Mouse (Mus musculus) embryonic stem cell, embryonic (primary cell): ENCODE results near the gene Rrp1.

Experiments used
- CTCF ChIA-PET, 4 experiments: fragments of 300-600 bp in 2 of 4; fragments of 350-600 bp in 2 of 4; sonication (Branson Sonifier 250); formaldehyde crosslinking; loops; one replicate each; lab custom pipeline; 2022; ENCODE audit warnings: inconsistent platforms in 2 of 4; lab: Charles Lee
- POLR2A ChIA-PET, 4 experiments: fragments of 300-600 bp in 2 of 4; fragments of 350-600 bp in 2 of 4; sonication (Branson Sonifier 250); formaldehyde crosslinking; loops; one replicate each; lab custom pipeline; 2022; ENCODE audit warnings: antibody characterized with exemption in 4 of 4, inconsistent platforms in 1 of 4; lab: Charles Lee

Rrp1 gene

DNA sequence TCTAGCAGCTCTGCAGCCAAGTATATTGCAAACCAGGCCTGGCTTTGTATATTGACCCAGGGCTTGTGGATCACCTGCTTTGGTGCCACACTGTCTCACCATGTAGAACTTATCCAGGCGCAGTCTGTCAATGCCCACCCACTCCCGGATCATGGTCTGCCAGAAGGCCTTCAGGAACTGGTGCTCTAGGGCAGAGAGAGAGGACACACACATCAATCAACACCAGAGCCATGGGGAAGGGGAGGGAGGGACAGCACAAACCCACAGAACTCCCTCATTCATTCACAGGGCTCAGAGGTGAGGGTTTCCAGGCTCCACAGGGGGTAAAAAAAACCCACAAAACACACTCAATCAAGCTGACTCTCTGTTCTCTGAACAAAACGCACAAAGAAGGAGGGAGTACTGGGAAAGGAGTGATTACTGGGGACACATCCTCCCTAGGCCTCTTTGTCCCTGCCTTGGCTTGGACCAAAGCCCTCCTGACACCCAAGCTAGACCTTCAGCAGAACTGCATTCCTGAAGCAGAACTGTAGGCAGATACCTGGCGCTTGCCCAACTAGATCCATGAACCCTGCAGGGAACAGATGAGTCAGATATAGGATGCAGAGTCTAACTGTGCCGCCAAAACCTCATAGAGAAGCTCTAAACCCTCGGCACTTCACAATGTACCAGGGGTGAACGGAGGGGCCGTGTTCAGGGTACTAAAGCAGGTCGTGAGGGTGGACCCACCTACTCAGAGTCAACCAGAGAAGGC is 3.6 kb downstream of the Rrp1 start:
- ChIA-PET POLR2A (interaction anchor here in 3 of 4 experiments (0.6 to 1.5 kb wide), 4 partner anchors 9 to 1857 kb away, joined by 3 read pairs; no protein-coding TSS in a partner anchor), CTCF (interaction anchor here in 3 of 4 experiments (0.5 to 1.3 kb wide), 6 partner anchors 13 to 32 kb away, joined by 3 to 5 read pairs (median 4); no protein-coding TSS in a partner anchor)

GRCm38 (mm10) chr10:78407132-78407531 is 5.7 kb downstream of the Rrp1 start:
- ChIA-PET CTCF (interaction anchor here in 3 of 4 experiments (0.5 to 1.2 kb wide), 3 partner anchors 11 to 119 kb away, joined by 3 to 4 read pairs (median 3); no protein-coding TSS in a partner anchor), POLR2A (interaction anchor here in 3 of 4 experiments (1.2 to 2.0 kb wide), 4 partner anchors 11 to 82 kb away, joined by 4 to 11 read pairs (median 6); partner anchors contain the start of gene Cstb (in 1 of the 3))

- CTCF ChIA-PET, result interaction anchor here in 1 of 4 experiments (0.5 to 1.3 kb wide), 3 partner anchors 10 to 52 kb away, joined by 3 read pairs; no protein-coding TSS in a partner anchor
- POLR2A ChIA-PET, result interaction anchor here in 3 of 4 experiments (1.2 to 2.0 kb wide), 3 partner anchors 10 to 81 kb away, joined by 4 to 11 read pairs (median 6); partner anchors contain the start of gene Cstb (in 1 of the 3)
Measured at GRCm38 (mm10) chr10:78406152-78406551, 6.7 kb downstream of the Rrp1 start.

DNA sequence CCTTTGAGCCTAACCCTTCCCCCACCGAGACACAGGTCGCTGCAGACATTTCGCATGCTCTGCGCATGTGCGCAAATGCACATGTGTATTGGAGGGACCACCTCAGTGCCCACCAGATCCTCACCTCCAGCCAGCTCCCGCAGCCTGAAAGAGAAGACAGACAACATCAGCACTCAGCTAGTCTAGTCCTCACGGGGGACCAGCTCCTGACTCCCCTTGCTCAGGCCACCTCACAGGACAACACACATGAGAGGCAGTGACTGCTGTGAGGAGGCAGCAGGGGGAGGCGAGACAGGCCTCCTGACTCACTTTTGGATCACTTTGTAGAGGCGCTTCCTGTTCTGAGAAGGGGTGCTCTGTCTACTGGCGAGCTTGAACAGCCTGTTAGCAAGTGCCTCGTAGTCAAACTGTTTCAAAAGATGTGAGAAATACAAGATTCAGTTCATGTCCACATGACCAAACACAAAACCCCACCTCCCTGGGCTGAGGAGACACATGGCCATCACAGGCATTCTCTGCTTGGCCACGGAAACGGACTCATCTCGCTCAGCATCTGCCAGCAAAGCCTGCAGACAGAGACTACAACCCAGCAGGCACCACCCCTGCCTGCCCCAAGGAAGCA is 10.4 kb downstream of the Rrp1 start:
- ChIA-PET CTCF (interaction anchor here in 3 of 4 experiments (0.6 to 1.1 kb wide), 4 partner anchors 10 to 482 kb away, joined by 3 to 5 read pairs (median 4); partner anchors contain the start of gene Rrp1 (in 1 of the 3)), POLR2A (interaction anchor here in 3 of 4 experiments (0.6 to 3.5 kb wide), 5 partner anchors 10 to 1343 kb away, joined by 3 to 14 read pairs (median 6); partner anchors contain the start of gene Rrp1 (in 2 of the 3))

DNA sequence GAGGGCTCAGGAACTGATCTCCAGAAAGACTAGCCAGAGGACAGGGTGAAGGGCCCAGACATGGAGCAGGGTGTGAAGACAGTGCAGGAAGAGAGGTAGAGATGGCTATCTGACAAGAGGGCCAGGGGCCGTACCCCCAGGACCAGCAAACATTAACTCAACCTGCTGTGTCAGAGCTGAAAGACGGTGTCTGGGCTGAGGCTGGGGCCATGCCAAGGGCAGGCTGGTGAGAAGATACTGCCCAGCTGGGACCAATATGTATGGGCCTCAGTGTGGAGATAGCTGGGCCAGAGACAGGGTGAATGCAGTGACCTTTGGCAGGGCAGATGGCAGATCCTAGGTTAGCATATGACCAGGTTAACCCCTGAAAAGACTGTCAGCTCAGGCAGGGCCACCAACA is 11.7 kb downstream of the Rrp1 start:
- ChIA-PET CTCF (interaction anchor here in 1 of 4 experiments (1.1 kb wide), 1 partner anchor 40 kb away, joined by 3 read pairs; no protein-coding TSS in a partner anchor), POLR2A (interaction anchor here in 1 of 4 experiments (3.5 kb wide), 1 partner anchor 11 kb away, joined by 14 read pairs; the partner anchor contains the start of gene Rrp1)

DNA sequence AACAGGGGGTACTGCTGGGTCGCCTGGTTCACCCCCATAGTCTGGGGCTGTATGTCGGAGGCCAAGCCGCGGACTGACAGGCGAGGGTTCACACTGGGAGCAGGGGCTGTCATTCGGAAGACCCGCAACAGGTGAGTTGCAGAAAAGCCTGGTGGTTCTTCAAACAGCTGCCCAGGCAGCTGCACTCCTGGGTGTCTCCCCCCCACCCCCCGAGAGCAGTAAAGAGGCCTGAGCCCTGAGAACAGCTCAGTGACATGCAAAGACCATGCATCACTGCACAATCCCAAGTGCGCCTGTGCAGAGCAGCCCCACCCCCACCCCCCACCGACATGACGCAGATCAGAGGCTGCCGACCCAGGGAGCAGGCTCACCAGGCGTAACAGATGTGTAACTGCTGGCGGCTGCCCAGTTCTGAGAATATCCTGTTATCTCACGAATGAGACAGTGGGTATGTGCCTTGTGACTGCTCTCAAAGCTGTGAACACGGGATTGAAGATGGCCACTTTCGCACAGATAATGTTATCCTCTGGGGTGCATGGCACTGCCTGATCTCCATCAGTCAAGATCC is 13.7 kb downstream of the Rrp1 start:
- ChIA-PET POLR2A (no interaction called here), CTCF (interaction anchor here in 2 of 4 experiments (0.6 kb wide), 2 partner anchors 33 to 1666 kb away, joined by 4 to 12 read pairs; no protein-coding TSS in a partner anchor)

DNA sequence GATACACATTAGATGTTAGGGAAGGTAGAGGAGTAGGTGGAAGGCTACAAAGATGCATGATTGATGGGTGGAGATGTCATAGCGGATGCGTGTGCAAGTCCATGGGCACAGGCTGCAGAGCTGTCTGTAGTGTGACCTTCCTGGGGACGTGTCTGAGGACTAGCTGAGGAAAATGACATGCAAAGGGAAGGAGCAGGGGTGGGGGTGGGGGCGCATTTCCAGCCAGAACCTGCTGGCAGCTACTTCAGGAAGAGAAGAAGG is 16.3 kb downstream of the Rrp1 start:
- POLR2A ChIA-PET, result interaction anchor here in 3 of 4 experiments (0.6 to 2.0 kb wide), 15 partner anchors 9 to 1657 kb away, joined by 3 to 7 read pairs (median 4); partner anchors contain the start of genes Pdxk (in 1 of the 3) and Rrp1 (in 1 of the 3)
- CTCF ChIA-PET, result interaction anchor here (0.6 to 2.2 kb wide), 51 partner anchors 10 to 470 kb away, joined by 3 to 18 read pairs (median 4); partner anchors contain the start of genes Rrp1 (in 3 of the 4), Pwp2 (in 2 of the 4), D10Jhu81e (in 1 of the 4) and Icosl (in 1 of the 4)

GRCm38 (mm10) chr10:78395819-78396624 is 16.8 kb downstream of the Rrp1 start:
- POLR2A ChIA-PET, result interaction anchor here in 3 of 4 experiments (0.6 to 2.0 kb wide), 17 partner anchors 9 to 1657 kb away, joined by 3 to 7 read pairs (median 4); partner anchors contain the start of genes Pdxk (in 1 of the 3) and Rrp1 (in 1 of the 3)
- CTCF ChIA-PET, result interaction anchor here (0.6 to 2.2 kb wide), 64 partner anchors 10 to 470 kb away, joined by 3 to 18 read pairs (median 4); partner anchors contain the start of genes Rrp1 (in 3 of the 4), Pwp2 (in 2 of the 4), D10Jhu81e (in 1 of the 4) and Icosl (in 1 of the 4)

GRCm38 (mm10) chr10:78395377-78395776 is 17.5 kb downstream of the Rrp1 start:
- ChIA-PET CTCF (interaction anchor here (0.6 to 2.2 kb wide), 23 partner anchors 11 to 379 kb away, joined by 3 to 18 read pairs (median 4); partner anchors contain the start of genes Rrp1 (in 2 of the 4) and D10Jhu81e (in 1 of the 4)), POLR2A (interaction anchor here in 3 of 4 experiments (0.9 to 2.0 kb wide), 7 partner anchors 12 to 87 kb away, joined by 3 to 6 read pairs (median 4); partner anchors contain the start of genes Pdxk (in 1 of the 3) and Rrp1 (in 1 of the 3))

DNA sequence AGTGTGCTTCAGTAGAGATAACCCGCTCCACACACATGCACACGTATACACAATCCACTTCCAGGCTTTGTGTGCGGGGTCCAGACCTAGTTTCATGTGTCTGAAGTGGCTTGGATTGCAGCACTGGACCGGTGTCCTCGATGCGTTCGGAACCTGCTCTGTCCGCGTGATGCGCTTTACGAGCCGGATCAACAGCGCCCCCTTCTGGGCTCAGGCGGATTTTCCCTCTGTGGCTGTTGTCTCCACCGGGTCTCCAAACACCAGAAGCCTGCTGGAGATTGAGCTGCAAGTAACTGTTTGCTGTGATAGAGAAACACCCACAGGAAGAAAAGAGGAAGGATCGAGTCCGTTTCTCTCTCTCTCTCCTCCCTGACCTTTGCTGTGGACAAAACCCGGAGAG is 20.8 kb downstream of the Rrp1 start:
- ChIA-PET POLR2A (interaction anchor here (0.6 to 1.8 kb wide), 21 partner anchors 13 to 148 kb away, joined by 3 to 11 read pairs (median 4); partner anchors contain the start of gene Trappc10 (in 1 of the 4)), CTCF (interaction anchor here (0.6 to 2.7 kb wide), 74 partner anchors 8 to 1040 kb away, joined by 3 to 28 read pairs (median 4); partner anchors contain the start of genes Pwp2 (in 2 of the 4), Rrp1 (in 2 of the 4) and Trappc10 (in 1 of the 4))

GRCm38 (mm10) chr10:78390982-78391470 is 21.8 kb downstream of the Rrp1 start:
- POLR2A ChIA-PET, result interaction anchor here in 3 of 4 experiments (0.7 to 1.8 kb wide), 19 partner anchors 12 to 1660 kb away, joined by 3 to 11 read pairs (median 4); partner anchors contain the start of gene Pdxk (in 1 of the 3)
- CTCF ChIA-PET, result interaction anchor here in 3 of 4 experiments (0.6 to 2.7 kb wide), 36 partner anchors 8 to 874 kb away, joined by 3 to 28 read pairs (median 4); partner anchors contain the start of genes Pfkl (in 1 of the 3), Pwp2 (in 1 of the 3), Rrp1 (in 1 of the 3) and Trappc10 (in 1 of the 3)

GRCm38 (mm10) chr10:78388216-78388980 is 24.4 kb downstream of the Rrp1 start:
- ChIA-PET CTCF (interaction anchor here in 2 of 4 experiments (0.5 to 1.4 kb wide), 4 partner anchors 10 to 635 kb away, joined by 3 to 7 read pairs (median 4); partner anchors contain the start of gene Rrp1 (in 1 of the 2)), POLR2A (interaction anchor here in 2 of 4 experiments (0.6 to 1.8 kb wide), 2 partner anchors 22 to 644 kb away, joined by 3 to 4 read pairs; no protein-coding TSS in a partner anchor)

- CTCF ChIA-PET, result interaction anchor here in 2 of 4 experiments (0.7 to 1.6 kb wide), 2 partner anchors 11 to 96 kb away, joined by 4 to 10 read pairs; no protein-coding TSS in a partner anchor
Measured at GRCm38 (mm10) chr10:78385520-78385919, 27.3 kb downstream of the Rrp1 start.

DNA sequence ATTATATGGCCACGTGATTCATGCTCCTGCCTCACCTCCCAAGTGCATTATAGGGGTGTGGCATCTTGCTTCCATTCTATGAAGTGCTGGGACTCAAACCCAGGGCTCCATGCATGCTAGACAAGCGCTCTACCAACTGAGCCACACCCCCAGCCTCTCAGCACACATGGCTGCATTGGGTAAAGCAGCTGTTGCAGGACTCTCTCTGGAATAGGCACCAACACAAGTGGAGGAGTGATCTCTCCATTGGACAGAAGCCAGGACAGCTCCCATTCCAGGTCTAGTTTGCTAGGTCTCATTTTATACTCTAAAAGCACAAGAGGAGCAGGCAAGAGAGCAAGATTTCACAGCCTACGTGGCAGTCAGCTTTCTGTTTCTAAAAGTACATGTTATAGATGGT is 29.3 kb downstream of the Rrp1 start:
- ChIA-PET CTCF (interaction anchor here in 3 of 4 experiments (0.7 to 1.3 kb wide), 5 partner anchors 8 to 148 kb away, joined by 3 to 9 read pairs (median 3); no protein-coding TSS in a partner anchor), POLR2A (interaction anchor here in 2 of 4 experiments (0.7 to 2.3 kb wide), 4 partner anchors 17 to 527 kb away, joined by 3 to 6 read pairs (median 4); no protein-coding TSS in a partner anchor)

More at GRCm38 (mm10) chr10:78385520-78385919, 27.3 kb downstream of the Rrp1 start:
- POLR2A ChIA-PET, result interaction anchor here in 1 of 4 experiments (0.6 kb wide), 1 partner anchor 315 kb away, joined by 3 read pairs; no protein-coding TSS in a partner anchor
